Comparison of ENCODE assay signal across 8 mouse cellular contexts in genomic region chr11:101465869-101466551, GRCm38 (mm10). TPM values are rescaled to one million over a fixed set of nuclear protein-coding genes. Genes with fewer than 3 reads are reported as not detected.
DNase-seq lines count a peak whose midpoint lies in the region; ATAC-seq and TF ChIP-seq lines count a peak whose summit lies in the region.

Gene Vat1, minus strand, starts transcription at chr11:101466230.

- TF ChIP-seq CTCF in hindbrain, postnatal 0 days (IDR thresholded peaks at IDR 0.05; ENCODE audit: low read depth), result 0 out of 2 replicates have a peak, but pooled peaks have one; percentile 3

- H3K9ac ChIP-seq in hindbrain, postnatal 0 days (replicated peaks; ENCODE audit: low read length), result peak within 1 kb of the TSS; percentile 74

- no peaks in the 10 kb centered on the region for H3K9me3 ChIP-seq in hindbrain, postnatal 0 days (ENCODE audit: low read length)

- peaks cover 24% of the 10 kb centered on the region for H3K4me1 ChIP-seq in hindbrain, postnatal 0 days (ENCODE audit: insufficient read depth, low read length)

- H3K4me3 ChIP-seq in hindbrain, postnatal 0 days (ENCODE audit: low read length), result peak within 1 kb of the TSS; percentile 78

- H3K27me3 ChIP-seq in hindbrain, postnatal 0 days (ENCODE audit: insufficient read depth, low read length), result no peaks in the 10 kb centered on the region

- peak; percentile 60 for ATAC-seq in hindbrain, postnatal 0 days
- ATAC-seq in megakaryocyte progenitor cell, adult 5-6 weeks (replicated peaks; ENCODE audit: poor library complexity), result peak; percentile 18

- peak within 1 kb of the TSS; percentile 89 for H3K27ac ChIP-seq in hindbrain, postnatal 0 days

- H3K36me3 ChIP-seq in hindbrain, postnatal 0 days (ENCODE audit: insufficient read depth, low read length), result peaks cover 11% of the 10 kb centered on the region; the same call in 1 of the 2 replicates

- 3% methylated on average over 57 of the region's 60 CpGs for WGBS in hindbrain, postnatal 0 days

- peak within 1 kb of the TSS; percentile 75 for H3K4me2 ChIP-seq in hindbrain, postnatal 0 days (ENCODE audit: low read depth, low read length)

- peak; percentile 86 for DNase-seq in NIH3T3 (ENCODE audit: low read depth)
- peak; percentile 50 for DNase-seq in cerebellum, adult 9-11 months
- DNase-seq in gastrocnemius, postnatal 10 days, result peak; percentile 76
- peak; percentile 91 for DNase-seq in hindbrain, postnatal 0 days (ENCODE audit: low spot score)
- DNase-seq in left cerebral cortex, postnatal 14 days (ENCODE audit: low spot score in 2 of 2), result peak in 1 of 2 experiments; percentile 55
- peak; percentile 78 to 81 for DNase-seq in right cerebral cortex, postnatal 10 days (ENCODE audit: low spot score in 2 of 2)
- DNase-seq in urinary bladder, postnatal 14 days (ENCODE audit: low spot score), result peak; percentile 79

- intact Hi-C loops in left cerebral cortex, postnatal 14 days (cut with DNase I), result loop anchor here (5.0 kb wide), 2 partner anchors 51 to 86 kb away; partner anchors contain the start of genes Brca1 and Nbr1

RNA-seq across cellular contexts. Expression of gene Vat1, which starts in this region (rescaled TPM):
- 10 to 100 TPM; 39.4 to 50.2 TPM for total RNA-seq in gastrocnemius, postnatal 10 days (2021)
- 290 and 295 TPM in 2 replicates for total RNA-seq in hindbrain, postnatal 0 days (2014; rRNA removed)
- 106 and 114 TPM in 2 replicates for polyA plus RNA-seq in hindbrain, postnatal 0 days (2015; fragmentation: Nextera tagmentation; extraction: Ambion mirVana)
- total RNA-seq in left cerebral cortex, postnatal 14 days (2021), result 10 to 100 TPM; 36.4 to 44.8 TPM
- 83.6 and 92.8 TPM in 2 replicates for total RNA-seq in megakaryocyte progenitor cell, adult 5-6 weeks (2015)
- 47.9 and 50.0 TPM in 2 replicates for total RNA-seq in megakaryocyte progenitor cell, adult 5-6 weeks (2017)
